Comparison of ENCODE assay signal across 15 mouse cellular contexts in the genomic region with DNA sequence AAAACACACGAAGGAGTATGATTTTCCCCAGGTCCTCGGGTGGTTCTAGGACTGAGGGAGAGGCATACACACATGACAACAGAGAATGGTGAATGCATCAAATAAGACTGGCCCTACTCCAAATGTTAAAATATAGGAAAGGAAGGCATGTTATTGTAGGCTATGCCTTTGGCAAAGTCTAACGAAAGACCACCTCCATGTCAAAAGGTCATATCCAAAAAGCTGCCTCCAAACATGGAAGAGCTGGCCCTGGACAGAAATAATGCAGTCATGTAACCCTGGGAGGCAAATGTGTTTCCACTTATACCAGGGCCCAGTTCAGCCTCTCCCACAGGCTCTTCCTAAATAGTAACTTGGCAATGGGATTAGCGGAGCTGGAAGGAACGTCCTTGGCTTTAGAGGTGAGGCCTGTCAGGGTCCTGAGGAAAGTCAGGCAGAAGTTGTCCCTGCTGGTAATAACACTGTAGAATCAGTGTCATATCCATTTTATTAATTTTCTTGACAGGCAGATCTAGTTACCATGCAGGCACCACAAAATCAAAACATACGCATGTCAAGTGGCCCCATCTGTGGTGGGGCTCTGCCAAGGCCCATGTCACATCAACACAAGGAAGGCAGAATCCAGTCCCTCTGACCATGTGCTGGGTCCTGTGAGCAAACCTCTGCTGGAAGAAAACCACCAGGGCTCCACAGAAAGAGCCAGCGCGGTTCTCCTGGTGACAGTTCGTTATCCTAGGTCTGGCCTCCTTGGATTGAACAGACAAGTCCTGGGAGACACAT.
DNase-seq lines count a peak whose midpoint lies in the region; ATAC-seq and TF ChIP-seq lines count a peak whose summit lies in the region.
"Had no signal": no experiment of that assay in that cellular context is flagged by ENCODE, and none has a peak within 500 bp of the region (broad histone marks: within the 10 kb centered on the region; RNA-seq: fewer than 3 reads in every experiment).

No protein-coding gene starts in this region.

- H3K9me3 ChIP-seq in heart, embryonic 12.5 days (replicated peaks) = no peaks in the 10 kb centered on the region
- no peaks in the 10 kb centered on the region for H3K9me3 ChIP-seq in lung, postnatal 0 days (ENCODE audit: low read length)
- no peaks in the 10 kb centered on the region for H3K9me3 ChIP-seq in embryonic facial prominence, embryonic 15.5 days (replicated peaks)
- H3K9me3 ChIP-seq in stomach, embryonic 16.5 days (replicated peaks; ENCODE audit: control insufficient read depth, low read length) = no peaks in the 10 kb centered on the region
- H3K9me3 ChIP-seq: liver, embryonic 15.5 days; midbrain, embryonic 10.5 days had no signal

- WGBS in heart, adult 2 months = 69% methylated on average over 9 of the region's 9 CpGs
- WGBS in heart, embryonic 12.5 days = 85% methylated on average over 9 of the region's 9 CpGs
- WGBS in lung, postnatal 0 days = 60% methylated on average over 9 of the region's 9 CpGs
- 76% methylated on average over 9 of the region's 9 CpGs for WGBS in lung, adult 2 months
- 47% methylated on average over 9 of the region's 9 CpGs for WGBS in embryonic facial prominence, embryonic 15.5 days
- 77% methylated on average over 9 of the region's 9 CpGs for WGBS in stomach, embryonic 16.5 days

- H3K4me1 ChIP-seq in heart, adult 2 months (ENCODE audit: control insufficient read depth, insufficient read depth, low read length) = peaks cover 1% of the 10 kb centered on the region; the same call in 1 of the 2 replicates
- H3K4me1 ChIP-seq in heart, embryonic 12.5 days (replicated peaks) = no peaks in the 10 kb centered on the region
- H3K4me1 ChIP-seq in lung, postnatal 0 days (ENCODE audit: insufficient read depth, low read depth, low read length) = no peaks in the 10 kb centered on the region
- H3K4me1 ChIP-seq in lung, adult 2 months (ENCODE audit: control insufficient read depth, insufficient read depth, low read length) = no peaks in the 10 kb centered on the region
- H3K4me1 ChIP-seq in embryonic facial prominence, embryonic 15.5 days = peaks cover 28% of the 10 kb centered on the region
- H3K4me1 ChIP-seq in stomach, embryonic 16.5 days (ENCODE audit: control insufficient read depth, insufficient read depth, low read length) = no peaks in the 10 kb centered on the region
- H3K4me1 ChIP-seq: liver, embryonic 15.5 days; midbrain, embryonic 10.5 days had no signal

- ATAC-seq in heart, embryonic 12.5 days (ENCODE audit: insufficient number of reproducible peaks, low FRiP score) = no peak
- ATAC-seq in lung, postnatal 0 days = peak; percentile 50
- ATAC-seq in embryonic facial prominence, embryonic 15.5 days (ENCODE audit: insufficient number of reproducible peaks, low FRiP score, low TSS enrichment, low read depth) = peak; percentile 80
- no peak for ATAC-seq in stomach, embryonic 16.5 days (ENCODE audit: insufficient read depth, low FRiP score)

- no peaks in the 10 kb centered on the region for H3K79me2 ChIP-seq in heart, adult 2 months (replicated peaks; ENCODE audit: control insufficient read depth, insufficient read depth, low read length)

- no peak for TF ChIP-seq EP300 in heart, adult 2 months (IDR thresholded peaks at IDR 0.05; ENCODE audit: insufficient read depth, low read depth, low read length)
- TF ChIP-seq EP300 in lung, postnatal 0 days (IDR thresholded peaks at IDR 0.05) = no peak

- intact Hi-C loops in heart, adult 2 months (cut with DNase I) = no loop called here
- intact Hi-C loops in left cerebral cortex, postnatal 25 days (cut with DNase I) = no loop called here

- peak overlapping the region; percentile 26 for H3K27ac ChIP-seq in heart, adult 2 months
- H3K27ac ChIP-seq in heart, embryonic 12.5 days (ENCODE audit: poor library complexity, severe bottlenecking) = no peak overlapping the region
- peak overlapping the region; percentile 11; the same call in 1 of the 2 replicates for H3K27ac ChIP-seq in lung, postnatal 0 days (ENCODE audit: low read length)
- peak overlapping the region; percentile 90 for H3K27ac ChIP-seq in embryonic facial prominence, embryonic 15.5 days (replicated peaks)
- H3K27ac ChIP-seq in stomach, embryonic 16.5 days (ENCODE audit: low read length) = peak overlapping the region; percentile 78
- H3K27ac ChIP-seq: liver, embryonic 15.5 days; midbrain, embryonic 10.5 days had no signal

- 0 out of 2 replicates have a peak, but pooled peaks cover 2% of the 10 kb centered on the region for H3K36me3 ChIP-seq in heart, adult 2 months (ENCODE audit: control insufficient read depth, insufficient read depth, low read length)
- H3K36me3 ChIP-seq in heart, embryonic 12.5 days = no peaks in the 10 kb centered on the region
- no peaks in the 10 kb centered on the region for H3K36me3 ChIP-seq in lung, postnatal 0 days (ENCODE audit: insufficient read depth, low read length)
- H3K36me3 ChIP-seq in embryonic facial prominence, embryonic 15.5 days = no peaks in the 10 kb centered on the region
- H3K36me3 ChIP-seq in stomach, embryonic 16.5 days (ENCODE audit: control insufficient read depth, insufficient read depth, low read length) = no peaks in the 10 kb centered on the region
- H3K36me3 ChIP-seq: liver, embryonic 15.5 days; midbrain, embryonic 10.5 days had no signal

- H3K4me3 ChIP-seq in heart, adult 2 months = no peak overlapping the region
- no peak overlapping the region for H3K4me3 ChIP-seq in heart, embryonic 12.5 days
- no peak overlapping the region for H3K4me3 ChIP-seq in lung, postnatal 0 days (ENCODE audit: low read depth, low read length)
- H3K4me3 ChIP-seq in lung, adult 2 months (replicated peaks; ENCODE audit: extremely low read depth, low read depth, low read length) = no peak overlapping the region
- H3K4me3 ChIP-seq in embryonic facial prominence, embryonic 15.5 days (replicated peaks) = no peak overlapping the region
- no peak overlapping the region for H3K4me3 ChIP-seq in stomach, embryonic 16.5 days (replicated peaks; ENCODE audit: low read length)
- H3K4me3 ChIP-seq: liver, embryonic 15.5 days; midbrain, embryonic 10.5 days; myocyte had no signal

- peak; percentile 21 to 26 for DNase-seq in heart, adult 2 months
- peak; percentile 17 for DNase-seq in lung, postnatal 0 days (ENCODE audit: low spot score)
- DNase-seq in lung, adult 2 months = no peak
- DNase-seq in left cerebral cortex, postnatal 25 days (ENCODE audit: low spot score in 2 of 2) = no peak
- DNase-seq in frontal cortex, postnatal 14 days (ENCODE audit: low spot score in 2 of 2) = no peak
- DNase-seq: cerebellum, adult 11 months; kidney, adult 8-10 months; right cerebral cortex, postnatal 14 days; thymus, postnatal 14 days had no signal

- no peak for TF ChIP-seq CTCF in heart, adult 2 months (IDR thresholded peaks at IDR 0.05)
- no peak for TF ChIP-seq CTCF in lung, postnatal 0 days (IDR thresholded peaks at IDR 0.05)
- no peak for TF ChIP-seq CTCF in lung, adult 2 months (IDR thresholded peaks at IDR 0.05; ENCODE audit: insufficient read depth, low read length)

- H3K9ac ChIP-seq in heart, adult 2 months (ENCODE audit: low read depth, low read length) = no peak overlapping the region
- no peak overlapping the region for H3K9ac ChIP-seq in heart, embryonic 12.5 days
- no peak overlapping the region for H3K9ac ChIP-seq in lung, postnatal 0 days (replicated peaks; ENCODE audit: low read depth)
- H3K9ac ChIP-seq in embryonic facial prominence, embryonic 15.5 days = no peak overlapping the region
- no peak overlapping the region for H3K9ac ChIP-seq in stomach, embryonic 16.5 days (ENCODE audit: low read length)
- H3K9ac ChIP-seq: liver, embryonic 15.5 days had no signal

- no peak for TF ChIP-seq POLR2A in heart, adult 2 months (IDR thresholded peaks at IDR 0.05; ENCODE audit: insufficient read depth, low read depth, low read length)
- no peak for TF ChIP-seq POLR2A in lung, adult 2 months (IDR thresholded peaks at IDR 0.05; ENCODE audit: borderline replicate concordance, extremely low read depth, low read depth, low read length)

- no peaks in the 10 kb centered on the region for H3K27me3 ChIP-seq in heart, adult 2 months (ENCODE audit: control insufficient read depth, insufficient read depth, low read length)
- no peaks in the 10 kb centered on the region for H3K27me3 ChIP-seq in heart, embryonic 12.5 days (replicated peaks)
- H3K27me3 ChIP-seq in lung, postnatal 0 days (replicated peaks; ENCODE audit: insufficient read depth, low read length) = no peaks in the 10 kb centered on the region
- no peaks in the 10 kb centered on the region for H3K27me3 ChIP-seq in embryonic facial prominence, embryonic 15.5 days
- H3K27me3 ChIP-seq in stomach, embryonic 16.5 days (ENCODE audit: control insufficient read depth, insufficient read depth, low read length) = no peaks in the 10 kb centered on the region
- H3K27me3 ChIP-seq: liver, embryonic 15.5 days had no signal

- no peak overlapping the region for H3K4me2 ChIP-seq in heart, embryonic 12.5 days
- no peak overlapping the region for H3K4me2 ChIP-seq in lung, postnatal 0 days (replicated peaks; ENCODE audit: low read depth, low read length)
- no peak overlapping the region for H3K4me2 ChIP-seq in embryonic facial prominence, embryonic 15.5 days (replicated peaks)
- no peak overlapping the region for H3K4me2 ChIP-seq in stomach, embryonic 16.5 days (ENCODE audit: low read depth, low read length)
- H3K4me2 ChIP-seq: liver, embryonic 15.5 days had no signal

Comparison
In these comparisons a context has a peak if more than half of its experiments do, and no peak if none do; other contexts are left out.
1. DNase-seq: peak in heart, adult 2 months (2 of 2) and lung, postnatal 0 days (single experiment); none in lung, adult 2 months (single experiment), left cerebral cortex, postnatal 25 days (0 of 2) and frontal cortex, postnatal 14 days (0 of 2).
2. ATAC-seq: peak in lung, postnatal 0 days (single experiment) and embryonic facial prominence, embryonic 15.5 days (single experiment); none in heart, embryonic 12.5 days (single experiment) and stomach, embryonic 16.5 days (single experiment).